Mouse (Mus musculus): ENCODE results near the gene 1700029H14Rik. TPM values are rescaled to one million over a fixed set of nuclear protein-coding genes. Genes with fewer than 3 reads are reported as not detected.
A peak's percentile ranks its signal among the peaks of the same experiment; 100 is the strongest.

1700029H14Rik gene
- total RNA-seq, 2 experiments from 2014 or later = not detected

- no peak for ATAC-seq (replicated peaks; ENCODE audit: low FRiP score, poor library complexity, severe bottlenecking)
Observed at GRCm38 (mm10) chr8:13548831-13549230, 13.4 kb downstream of the 1700029H14Rik start.

- no peak for ATAC-seq (replicated peaks; ENCODE audit: low FRiP score, poor library complexity, severe bottlenecking)
Observed at GRCm38 (mm10) chr8:13548235-13548634, 14.0 kb downstream of the 1700029H14Rik start.

DNA sequence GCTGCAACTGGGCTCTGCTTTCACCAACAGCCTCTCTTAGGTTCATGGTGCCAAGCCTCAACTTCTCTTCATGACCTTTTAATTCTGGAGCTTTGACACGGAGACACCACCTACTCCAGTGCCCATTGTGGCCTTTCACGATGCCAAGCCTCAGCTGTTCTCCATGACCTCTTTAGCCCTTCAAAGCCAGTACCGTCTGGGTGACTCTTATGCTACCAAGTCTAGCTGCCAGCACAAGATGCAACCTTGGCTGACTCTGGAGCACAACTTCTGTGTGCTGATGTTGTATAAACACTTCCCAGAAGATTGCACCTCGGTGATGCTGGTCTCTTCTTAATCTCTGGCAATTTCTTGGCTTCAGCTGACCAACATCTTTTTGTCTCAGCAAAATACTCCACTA, 15.8 kb downstream of the 1700029H14Rik start:
- no peak for ATAC-seq (replicated peaks; ENCODE audit: low FRiP score, poor library complexity, severe bottlenecking)

DNA sequence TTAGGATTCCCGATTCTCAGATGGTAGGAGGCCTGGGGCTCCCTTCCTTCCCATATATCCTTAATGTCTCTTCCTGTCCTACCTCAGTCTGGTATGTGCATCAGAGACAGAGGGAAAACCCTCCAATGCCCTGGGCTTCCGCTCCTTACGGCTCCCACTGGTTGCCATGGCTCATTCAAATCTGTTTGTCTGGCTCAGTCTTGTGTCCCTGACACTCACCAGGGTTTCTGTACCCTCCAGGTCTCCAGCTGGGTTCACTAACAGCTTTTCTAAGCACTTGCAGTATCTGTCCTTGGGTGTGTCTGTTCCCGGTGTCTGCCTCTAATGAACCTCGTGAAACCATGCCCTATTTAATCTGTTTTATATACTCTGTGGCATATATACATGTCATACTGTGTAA, 20.7 kb downstream of the 1700029H14Rik start:
- no peak for ATAC-seq (replicated peaks; ENCODE audit: low FRiP score, poor library complexity, severe bottlenecking)

GRCm38 (mm10) chr8:13540122-13540521, 22.1 kb downstream of the 1700029H14Rik start:
- no peak for ATAC-seq (replicated peaks; ENCODE audit: low FRiP score, poor library complexity, severe bottlenecking)

GRCm38 (mm10) chr8:13538821-13539220, 23.4 kb downstream of the 1700029H14Rik start:
- ATAC-seq (replicated peaks; ENCODE audit: low FRiP score, poor library complexity, severe bottlenecking) = no peak

GRCm38 (mm10) chr8:13537102-13537501, 25.2 kb downstream of the 1700029H14Rik start:
- no peak for ATAC-seq (replicated peaks; ENCODE audit: low FRiP score, poor library complexity, severe bottlenecking)

DNA sequence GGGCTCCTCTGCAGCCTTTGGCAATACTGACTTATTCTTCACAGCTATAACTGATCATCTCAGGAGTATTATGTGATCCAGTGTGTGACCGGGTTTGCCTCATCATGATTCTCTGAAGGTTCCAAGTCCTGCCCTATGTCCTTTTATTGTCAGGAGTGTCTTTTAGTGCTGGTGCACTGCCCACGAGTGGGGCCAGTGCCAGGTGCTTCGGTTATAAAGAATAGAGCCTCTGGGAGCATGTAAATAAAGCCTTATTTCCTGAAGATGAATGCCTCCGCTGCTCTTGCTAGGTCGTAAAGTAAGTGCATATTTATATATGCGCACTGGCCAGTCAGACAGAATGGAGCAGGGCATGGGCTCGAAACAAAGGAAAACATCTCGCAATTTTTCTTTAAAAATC, 29.1 kb downstream of the 1700029H14Rik start:
- no peak for ATAC-seq (replicated peaks; ENCODE audit: low FRiP score, poor library complexity, severe bottlenecking)

GRCm38 (mm10) chr8:13531602-13532171, 30.6 kb downstream of the 1700029H14Rik start:
- no peak for ATAC-seq (replicated peaks; ENCODE audit: low FRiP score, poor library complexity, severe bottlenecking)

GRCm38 (mm10) chr8:13530941-13531340, 31.3 kb downstream of the 1700029H14Rik start:
- ATAC-seq (replicated peaks; ENCODE audit: low FRiP score, poor library complexity, severe bottlenecking) = peak; percentile 76

DNA sequence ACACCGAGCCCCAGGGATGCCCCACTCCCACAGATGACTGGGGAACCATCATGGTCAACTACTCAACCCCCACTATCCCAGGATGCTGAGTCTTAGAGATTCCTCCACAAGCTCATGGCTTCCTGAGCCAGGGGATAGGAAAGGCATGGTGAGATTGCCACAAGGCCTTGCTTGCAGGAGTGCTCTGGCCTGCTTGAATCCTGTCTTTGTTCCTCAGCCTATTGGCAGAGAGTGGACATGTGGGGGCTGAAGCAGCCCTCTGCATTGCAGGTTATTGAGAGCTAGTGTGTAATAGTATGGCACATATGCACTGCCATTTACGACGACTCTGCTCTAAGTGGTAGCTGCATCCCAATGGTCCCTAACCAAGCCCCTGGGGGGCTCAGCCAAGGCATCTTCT, 31.9 kb downstream of the 1700029H14Rik start:
- ATAC-seq (replicated peaks; ENCODE audit: low FRiP score, poor library complexity, severe bottlenecking) = no peak

DNA sequence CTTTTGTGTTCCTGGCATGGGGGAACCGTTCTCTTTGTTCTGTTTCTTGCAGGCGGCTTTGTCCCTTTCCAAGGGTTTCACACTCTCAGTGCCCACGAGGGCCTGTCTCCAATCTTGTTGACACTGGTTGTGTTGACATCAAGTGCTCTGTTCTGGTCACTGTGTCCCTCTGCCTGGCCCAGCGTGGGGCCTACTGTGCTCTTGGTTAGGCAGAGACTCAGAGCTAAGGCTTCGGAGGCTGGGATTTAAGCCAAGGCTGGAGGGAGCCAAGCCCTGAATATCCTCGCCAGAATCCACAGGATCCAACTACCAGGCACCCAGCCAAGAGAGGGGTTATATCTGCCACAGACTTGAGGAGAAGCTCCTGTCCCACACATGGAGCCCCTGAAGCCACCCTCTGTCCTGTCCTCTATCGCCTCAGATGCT, 32.4 kb downstream of the 1700029H14Rik start:
- no peak for ATAC-seq (replicated peaks; ENCODE audit: low FRiP score, poor library complexity, severe bottlenecking)

GRCm38 (mm10) chr8:13529011-13529840, 33.0 kb downstream of the 1700029H14Rik start:
- ATAC-seq (replicated peaks; ENCODE audit: low FRiP score, poor library complexity, severe bottlenecking) = no peak

GRCm38 (mm10) chr8:13521392-13521791, 40.9 kb downstream of the 1700029H14Rik start:
- ATAC-seq (replicated peaks; ENCODE audit: low FRiP score, poor library complexity, severe bottlenecking) = no peak

DNA sequence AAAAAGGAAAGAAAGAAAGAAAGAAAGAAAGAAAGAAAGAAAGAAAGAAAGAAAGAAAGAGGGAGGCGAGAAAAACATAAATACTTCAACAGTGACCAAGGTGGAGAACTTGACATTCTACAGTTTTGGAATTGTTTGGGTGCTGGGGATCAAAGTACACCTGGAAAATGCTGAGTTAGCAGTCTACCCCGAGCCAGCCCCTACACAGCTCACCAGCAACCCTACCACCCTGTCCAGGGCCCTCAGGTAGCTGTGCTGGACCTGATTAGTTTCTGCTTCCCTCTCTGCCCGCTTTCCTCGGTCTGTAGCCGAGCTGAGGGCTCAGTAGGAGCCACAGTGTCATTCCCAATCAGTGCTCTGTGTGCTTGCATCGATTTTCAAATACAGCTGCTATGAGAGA, 41.9 kb downstream of the 1700029H14Rik start:
- no peak for ATAC-seq (replicated peaks; ENCODE audit: low FRiP score, poor library complexity, severe bottlenecking)

DNA sequence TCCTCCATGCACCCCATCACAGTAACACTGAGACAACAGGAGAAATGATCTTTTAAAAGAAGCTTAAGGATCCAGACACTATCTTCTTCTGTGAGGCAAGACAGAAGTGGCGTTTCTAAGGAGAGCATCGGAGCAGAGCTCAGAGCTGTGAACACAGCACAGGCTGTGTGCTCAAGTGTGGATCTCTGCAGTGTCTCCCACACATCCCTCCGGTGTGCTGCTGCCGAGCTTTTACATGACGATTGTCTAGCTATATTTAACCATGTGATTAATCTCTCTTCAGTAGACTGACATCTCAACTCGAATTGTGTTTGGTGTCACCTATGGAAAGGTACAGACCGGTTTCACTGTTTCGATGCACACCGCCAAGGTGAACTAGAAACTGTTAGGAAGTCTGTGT, 42.8 kb downstream of the 1700029H14Rik start:
- no peak for ATAC-seq (replicated peaks; ENCODE audit: low FRiP score, poor library complexity, severe bottlenecking)

DNA sequence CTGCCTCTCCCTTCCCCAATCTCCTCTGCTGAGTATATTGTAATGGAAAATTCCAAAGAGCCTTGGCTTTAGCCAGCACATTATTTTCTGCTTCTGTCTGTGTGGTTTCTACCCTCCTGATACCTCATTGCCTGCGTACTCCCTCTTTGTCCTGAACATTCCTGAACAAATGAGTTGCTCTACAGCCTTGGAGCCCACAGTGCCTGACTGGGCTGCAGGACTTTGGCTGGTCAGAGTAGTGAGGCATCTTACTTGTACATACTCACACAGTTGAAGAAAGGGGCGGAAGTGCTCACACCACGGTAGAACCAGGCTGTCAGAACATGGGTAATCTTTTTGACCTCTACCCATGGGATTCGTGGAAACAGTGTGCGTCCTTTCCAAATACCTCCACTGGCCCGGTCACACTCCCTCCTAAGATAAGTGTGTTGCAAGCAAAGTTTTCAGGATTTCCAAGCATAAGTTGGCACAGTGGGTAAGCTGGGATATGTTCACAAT, 44.9 kb downstream of the 1700029H14Rik start:
- no peak for ATAC-seq (replicated peaks; ENCODE audit: low FRiP score, poor library complexity, severe bottlenecking)

GRCm38 (mm10) chr8:13516728-13517127, 45.5 kb downstream of the 1700029H14Rik start:
- no peak for ATAC-seq (replicated peaks; ENCODE audit: low FRiP score, poor library complexity, severe bottlenecking)

DNA sequence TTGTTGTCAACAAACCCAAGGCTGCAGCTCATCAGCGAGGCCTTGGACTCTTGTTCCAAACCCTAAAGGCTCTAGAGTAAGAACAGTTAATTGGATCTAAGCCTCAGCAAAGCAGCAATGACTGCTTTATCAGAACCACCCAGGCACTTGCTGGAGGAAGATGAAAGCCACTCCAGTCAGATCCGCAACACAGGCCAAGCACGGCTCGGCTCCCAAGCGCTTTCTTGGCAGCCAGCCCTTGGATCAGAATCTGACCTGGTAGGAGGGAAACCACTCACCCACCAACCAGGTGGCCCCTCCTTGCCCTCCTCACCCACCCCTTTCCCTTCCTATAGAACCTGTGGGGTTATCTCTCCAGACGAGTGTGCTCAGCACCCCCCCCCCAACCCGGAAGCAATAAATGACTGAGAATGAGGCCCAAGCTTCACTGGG, 46.2 kb downstream of the 1700029H14Rik start:
- no peak for ATAC-seq (replicated peaks; ENCODE audit: low FRiP score, poor library complexity, severe bottlenecking)

GRCm38 (mm10) chr8:13513556-13514370, 48.5 kb downstream of the 1700029H14Rik start:
- no peak for ATAC-seq (replicated peaks; ENCODE audit: low FRiP score, poor library complexity, severe bottlenecking)
